Mouse (Mus musculus): ENCODE results near the gene Mterf1b. TPM values are rescaled to one million over a fixed set of nuclear protein-coding genes. Genes with fewer than 3 reads are reported as not detected.

Mterf1b gene
- polyA plus RNA-seq, 1 experiment from 2014 or later = 3.9 TPM

Other genes with a start within 250 kb of the Mterf1b start
- gene Cyp51, start 87.6 kb upstream of the Mterf1b start, polyA plus RNA-seq (2015; fragmentation: Nextera tagmentation; extraction: Ambion mirVana) = 66.7 and 69.9 TPM in 2 replicates

All from limb, embryonic 15.5 days (tissue).